Mouse (Mus musculus): ENCODE measurements around the gene 1700017N19Rik. TPM values are rescaled to one million over a fixed set of nuclear protein-coding genes. Genes with fewer than 3 reads are reported as not detected.

1700017N19Rik gene
- polyA plus RNA-seq, 1 experiment from 2014 or later, result not detected

- TF ChIP-seq EP300 (IDR thresholded peaks at IDR 0.05), result no peak
- TF ChIP-seq CTCF (IDR thresholded peaks at IDR 0.05), result no peak
- Histone ChIP-seq H3K27ac (ENCODE audit: low read length) (no peak overlapping the region), H3K4me2 (replicated peaks; ENCODE audit: low read depth, low read length) (no peak overlapping the region), H3K27me3 (replicated peaks; ENCODE audit: insufficient read depth, low read length) (no peaks in the 10 kb centered on the region), H3K4me1 (ENCODE audit: insufficient read depth, low read depth, low read length) (no peaks in the 10 kb centered on the region), H3K4me3 (ENCODE audit: low read depth, low read length) (no peak overlapping the region), H3K36me3 (ENCODE audit: insufficient read depth, low read length) (no peaks in the 10 kb centered on the region), H3K9ac (replicated peaks; ENCODE audit: low read depth) (no peak overlapping the region), H3K9me3 (ENCODE audit: low read length) (no peaks in the 10 kb centered on the region)
- WGBS, result 91% methylated on average over 7 of the region's 7 CpGs
- no peak for DNase-seq (ENCODE audit: low spot score)
- ATAC-seq, result no peak
These were observed 15.0 kb upstream of the 1700017N19Rik start for GRCm38 (mm10) chr10:100575294-100575693.

- no peak overlapping the region for H3K4me3 ChIP-seq (ENCODE audit: low read depth, low read length)
- H3K9me3 ChIP-seq (ENCODE audit: low read length), result no peaks in the 10 kb centered on the region
- H3K4me1 ChIP-seq (ENCODE audit: insufficient read depth, low read depth, low read length), result peaks cover 3% of the 10 kb centered on the region; the same call in 1 of the 2 replicates
- H3K9ac ChIP-seq (replicated peaks; ENCODE audit: low read depth), result no peak overlapping the region
- WGBS, result 67% methylated on average over 3 of the region's 3 CpGs
- DNase-seq (ENCODE audit: low spot score) (no peak), ATAC-seq (no peak)
- H3K27me3 ChIP-seq (replicated peaks; ENCODE audit: insufficient read depth, low read length), result no peaks in the 10 kb centered on the region
- no peak overlapping the region for H3K27ac ChIP-seq (ENCODE audit: low read length)
- no peak overlapping the region for H3K4me2 ChIP-seq (replicated peaks; ENCODE audit: low read depth, low read length)
- H3K36me3 ChIP-seq (ENCODE audit: insufficient read depth, low read length), result no peaks in the 10 kb centered on the region
- TF ChIP-seq CTCF (IDR thresholded peaks at IDR 0.05), result no peak
- no peak for TF ChIP-seq EP300 (IDR thresholded peaks at IDR 0.05)
These were observed 6.1 kb upstream of the 1700017N19Rik start for GRCm38 (mm10) chr10:100584178-100584577.

GRCm38 (mm10) chr10:100588524-100588923, 1.8 kb upstream of the 1700017N19Rik start:
- peak overlapping the region; percentile 72 for H3K4me2 ChIP-seq (replicated peaks; ENCODE audit: low read depth, low read length)
- peak overlapping the region; percentile 43 for H3K9ac ChIP-seq (replicated peaks; ENCODE audit: low read depth)
- no peaks in the 10 kb centered on the region for H3K27me3 ChIP-seq (replicated peaks; ENCODE audit: insufficient read depth, low read length)
- ATAC-seq (no peak), DNase-seq (ENCODE audit: low spot score) (no peak)
- WGBS, result 42% methylated on average over 7 of the region's 7 CpGs
- TF ChIP-seq EP300 (IDR thresholded peaks at IDR 0.05) (no peak), CTCF (IDR thresholded peaks at IDR 0.05) (no peak)
- H3K36me3 ChIP-seq (ENCODE audit: insufficient read depth, low read length), result no peaks in the 10 kb centered on the region
- no peak overlapping the region for H3K27ac ChIP-seq (ENCODE audit: low read length)
- no peaks in the 10 kb centered on the region for H3K9me3 ChIP-seq (ENCODE audit: low read length)
- peaks cover 3% of the 10 kb centered on the region; the same call in 1 of the 2 replicates for H3K4me1 ChIP-seq (ENCODE audit: insufficient read depth, low read depth, low read length)
- H3K4me3 ChIP-seq (ENCODE audit: low read depth, low read length), result peak overlapping the region; percentile 58

GRCm38 (mm10) chr10:100588932-100589388, 1.3 kb upstream of the 1700017N19Rik start:
- peak overlapping the region; percentile 58 for H3K4me3 ChIP-seq (ENCODE audit: low read depth, low read length)
- H3K27me3 ChIP-seq (replicated peaks; ENCODE audit: insufficient read depth, low read length), result no peaks in the 10 kb centered on the region
- 0% methylated on average over 31 of the region's 31 CpGs for WGBS
- no peaks in the 10 kb centered on the region for H3K9me3 ChIP-seq (ENCODE audit: low read length)
- ATAC-seq (peak; percentile 99), DNase-seq (ENCODE audit: low spot score) (peak; percentile 91)
- H3K4me1 ChIP-seq (ENCODE audit: insufficient read depth, low read depth, low read length), result peaks cover 3% of the 10 kb centered on the region; the same call in 1 of the 2 replicates
- H3K27ac ChIP-seq (ENCODE audit: low read length), result no peak overlapping the region
- no peaks in the 10 kb centered on the region for H3K36me3 ChIP-seq (ENCODE audit: insufficient read depth, low read length)
- peak overlapping the region; percentile 43 for H3K9ac ChIP-seq (replicated peaks; ENCODE audit: low read depth)
- H3K4me2 ChIP-seq (replicated peaks; ENCODE audit: low read depth, low read length), result peak overlapping the region; percentile 72
- no peak for TF ChIP-seq EP300 (IDR thresholded peaks at IDR 0.05)
- TF ChIP-seq CTCF (IDR thresholded peaks at IDR 0.05), result no peak

- DNase-seq (ENCODE audit: low spot score) (no peak), ATAC-seq (no peak)
- 70% methylated on average over 3 of the region's 3 CpGs for WGBS
- Histone ChIP-seq H3K4me2 (replicated peaks; ENCODE audit: low read depth, low read length) (no peak overlapping the region), H3K27me3 (replicated peaks; ENCODE audit: insufficient read depth, low read length) (no peaks in the 10 kb centered on the region), H3K9me3 (ENCODE audit: low read length) (no peaks in the 10 kb centered on the region), H3K36me3 (ENCODE audit: insufficient read depth, low read length) (no peaks in the 10 kb centered on the region), H3K4me3 (ENCODE audit: low read depth, low read length) (no peak overlapping the region), H3K4me1 (ENCODE audit: insufficient read depth, low read depth, low read length) (no peaks in the 10 kb centered on the region), H3K27ac (ENCODE audit: low read length) (no peak overlapping the region), H3K9ac (replicated peaks; ENCODE audit: low read depth) (no peak overlapping the region)
- TF ChIP-seq CTCF (IDR thresholded peaks at IDR 0.05) (no peak), EP300 (IDR thresholded peaks at IDR 0.05) (no peak)
These were observed 8.1 kb downstream of the 1700017N19Rik start for GRCm38 (mm10) chr10:100598339-100598738.

- Histone ChIP-seq H3K27ac (ENCODE audit: low read length) (no peak overlapping the region), H3K36me3 (ENCODE audit: insufficient read depth, low read length) (no peaks in the 10 kb centered on the region), H3K4me3 (ENCODE audit: low read depth, low read length) (no peak overlapping the region), H3K9me3 (ENCODE audit: low read length) (no peaks in the 10 kb centered on the region), H3K4me1 (ENCODE audit: insufficient read depth, low read depth, low read length) (no peaks in the 10 kb centered on the region), H3K4me2 (replicated peaks; ENCODE audit: low read depth, low read length) (no peak overlapping the region), H3K9ac (replicated peaks; ENCODE audit: low read depth) (no peak overlapping the region), H3K27me3 (replicated peaks; ENCODE audit: insufficient read depth, low read length) (no peaks in the 10 kb centered on the region)
- TF ChIP-seq CTCF (IDR thresholded peaks at IDR 0.05), result no peak
- no peak for TF ChIP-seq EP300 (IDR thresholded peaks at IDR 0.05)
- ATAC-seq (no peak), DNase-seq (ENCODE audit: low spot score) (no peak)
- 86% methylated on average over 9 of the region's 9 CpGs for WGBS
These were observed 13.2 kb downstream of the 1700017N19Rik start for GRCm38 (mm10) chr10:100603511-100603910.

- no peak overlapping the region for H3K4me3 ChIP-seq (ENCODE audit: low read depth, low read length)
- DNase-seq (ENCODE audit: low spot score) (no peak), ATAC-seq (no peak)
- no peak overlapping the region for H3K9ac ChIP-seq (replicated peaks; ENCODE audit: low read depth)
- H3K4me1 ChIP-seq (ENCODE audit: insufficient read depth, low read depth, low read length), result no peaks in the 10 kb centered on the region
- no peaks in the 10 kb centered on the region for H3K9me3 ChIP-seq (ENCODE audit: low read length)
- 44% methylated on average over 2 of the region's 2 CpGs for WGBS
- no peaks in the 10 kb centered on the region for H3K36me3 ChIP-seq (ENCODE audit: insufficient read depth, low read length)
- no peaks in the 10 kb centered on the region for H3K27me3 ChIP-seq (replicated peaks; ENCODE audit: insufficient read depth, low read length)
- no peak overlapping the region for H3K27ac ChIP-seq (ENCODE audit: low read length)
- no peak overlapping the region for H3K4me2 ChIP-seq (replicated peaks; ENCODE audit: low read depth, low read length)
- TF ChIP-seq CTCF (IDR thresholded peaks at IDR 0.05) (peak; percentile 2; the same call in 1 of the 2 replicates), EP300 (IDR thresholded peaks at IDR 0.05) (no peak)
These were observed 14.0 kb downstream of the 1700017N19Rik start for GRCm38 (mm10) chr10:100604254-100604653.

All from lung, postnatal 0 days (tissue).